Mouse (Mus musculus) stomach, postnatal 0 days (tissue): ENCODE results near the gene Manba. TPM values are rescaled to one million over a fixed set of nuclear protein-coding genes. Genes with fewer than 3 reads are reported as not detected.
A peak's percentile ranks its signal among the peaks of the same experiment; 100 is the strongest.

Experiments used
- ATAC-seq: fragments of 200-750 bp; cut with Nextera tagmentation; 2 replicates; pipeline ENCODE4 v1.8.0; 2017; ENCODE audit not compliant: low FRiP score, low TSS enrichment
- DNase-seq: peaks from one replicate; pipeline ENCODE4 v3.0.0-alpha.2; 2016; ENCODE audit warnings: low spot score
- H3K27ac ChIP-seq: fragments of 300-500 bp; sonication (generic); replicated peaks from 2 replicates; pipeline ENCODE4 v1.5.1; 2014; ENCODE audit warnings: mild to moderate bottlenecking, control low read depth
- H3K27me3 ChIP-seq: fragments of 300-500 bp; sonication (generic); 2 replicates; pipeline ENCODE4 v1.6.1; 2014; ENCODE audit warnings: low read length; ENCODE audit not compliant: control insufficient read depth, insufficient read depth
- H3K36me3 ChIP-seq: fragments of 300-500 bp; sonication (generic); 2 replicates; pipeline ENCODE4 v1.6.1; 2014; ENCODE audit warnings: low read length, mixed read lengths; ENCODE audit not compliant: control insufficient read depth, insufficient read depth
- H3K4me1 ChIP-seq: fragments of 300-500 bp; sonication (generic); replicated peaks from 2 replicates; pipeline ENCODE4 v1.6.1; 2014; ENCODE audit warnings: antibody characterized with exemption; ENCODE audit not compliant: control insufficient read depth, insufficient read depth
- H3K4me2 ChIP-seq: fragments of 300-500 bp; sonication (generic); replicated peaks from 2 replicates; pipeline ENCODE4 v1.6.1; 2014; ENCODE audit warnings: low read depth, mild to moderate bottlenecking, control low read depth, moderate library complexity
- H3K4me3 ChIP-seq: fragments of 300-500 bp; sonication (generic); 2 replicates; pipeline ENCODE4 v1.5.1; 2014; ENCODE audit warnings: low read depth, low read length, control low read depth
- H3K9ac ChIP-seq: fragments of 300-500 bp; sonication (generic); 2 replicates; pipeline ENCODE4 v1.6.1; 2014; ENCODE audit warnings: mild to moderate bottlenecking, low read length, control low read depth, mixed read lengths
- H3K9me3 ChIP-seq: fragments of 300-500 bp; sonication (generic); 2 replicates; pipeline ENCODE4 v1.6.1; 2016; ENCODE audit warnings: low read length; ENCODE audit not compliant: control insufficient read depth
- CTCF ChIP-seq: IDR thresholded peaks from 2 replicates; pipeline ENCODE4 v1.5.1; 2016; ENCODE audit warnings: antibody characterized with exemption, low read depth, mild to moderate bottlenecking, moderate library complexity
- EP300 ChIP-seq: optimal IDR thresholded peaks from 2 replicates; pipeline ENCODE3; 2016; ENCODE audit warnings: antibody characterized with exemption
- WGBS: fragments of 180-500 bp; shearing (Covaris S2); extraction: QIAGEN DNeasy Blood & Tissue Kit; methylation state at CpG from one replicate; pipeline ENCODE4 v1.1.7; 2014; 5-methylcytosine and 5-hydroxymethylcytosine counted together
- polyA plus RNA-seq: library from polyadenylated mRNA; unstranded; fragments of >200 nt; fragmentation: Nextera tagmentation; extraction: Ambion mirVana; gene quantifications from 2 replicates; pipeline ENCODE4 v1.2.1, GENCODE M21; 2015

Manba gene
- polyA plus RNA-seq, 1 experiment from 2014 or later, result 11.8 TPM

GRCm38 (mm10) chr3:135591376-135591775 is 106.0 kb downstream of the Manba start:
- H3K9me3 ChIP-seq, result no peaks in the 10 kb centered on the region
- H3K4me1 ChIP-seq, result no peaks in the 10 kb centered on the region
- no peak overlapping the region for H3K4me2 ChIP-seq
- DNase-seq (no peak), ATAC-seq (no peak)
- H3K27ac ChIP-seq, result no peak overlapping the region
- H3K36me3 ChIP-seq, result peaks cover 30% of the 10 kb centered on the region
- H3K4me3 ChIP-seq, result no peak overlapping the region
- no peak overlapping the region for H3K9ac ChIP-seq
- H3K27me3 ChIP-seq, result no peaks in the 10 kb centered on the region
- 53% methylated on average over 5 of the region's 5 CpGs for WGBS
- TF ChIP-seq EP300 (no peak), CTCF (no peak)

- DNase-seq (no peak), ATAC-seq (no peak)
- Histone ChIP-seq H3K27ac (no peak overlapping the region), H3K4me2 (no peak overlapping the region), H3K9me3 (no peaks in the 10 kb centered on the region), H3K4me1 (no peaks in the 10 kb centered on the region), H3K9ac (no peak overlapping the region), H3K27me3 (no peaks in the 10 kb centered on the region), H3K4me3 (no peak overlapping the region), H3K36me3 (peaks cover 29% of the 10 kb centered on the region)
- TF ChIP-seq CTCF, result no peak
- TF ChIP-seq EP300, result no peak
- 83% methylated on average over 4 of the region's 4 CpGs for WGBS
These were observed 106.6 kb downstream of the Manba start for GRCm38 (mm10) chr3:135592011-135592410.

DNA sequence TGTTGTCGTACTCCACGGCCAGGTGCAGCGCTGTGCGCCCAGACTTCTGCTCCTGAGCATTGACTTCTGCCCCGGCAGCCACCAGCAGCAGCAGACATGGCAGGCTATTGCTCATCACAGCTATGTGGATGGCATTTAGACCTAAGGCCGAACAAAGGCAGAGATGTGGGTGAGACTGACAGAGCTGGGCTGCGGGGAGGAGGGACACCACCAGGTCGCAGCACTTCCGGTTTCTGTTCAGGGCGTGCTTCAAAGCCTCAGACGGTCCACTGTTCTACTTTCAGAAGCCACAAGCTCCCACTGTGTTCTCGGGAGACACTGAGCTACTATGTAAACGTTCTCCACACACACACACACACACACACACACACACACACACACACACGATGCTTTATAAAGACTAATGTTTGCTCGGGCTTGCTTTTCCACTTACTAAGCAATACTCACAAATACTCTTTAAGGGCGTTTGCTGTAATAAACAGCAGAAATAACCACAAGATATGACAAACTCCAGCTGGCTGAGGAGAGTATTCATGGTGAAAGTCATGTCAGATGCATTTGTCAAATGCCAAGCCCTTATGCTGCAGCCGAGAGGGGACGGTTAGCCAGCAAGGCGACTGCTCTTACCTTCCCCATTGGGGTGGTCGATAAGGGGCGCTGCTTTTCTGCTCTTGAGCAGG is 109.0 kb downstream of the Manba start:
- no peak for TF ChIP-seq EP300
- TF ChIP-seq CTCF, result peak; percentile 40
- H3K4me3 ChIP-seq, result no peak overlapping the region
- peaks cover 23% of the 10 kb centered on the region for H3K36me3 ChIP-seq
- DNase-seq (no peak), ATAC-seq (peak; percentile 46)
- H3K9ac ChIP-seq, result no peak overlapping the region
- WGBS, result 41% methylated on average over 21 of the region's 21 CpGs
- H3K4me2 ChIP-seq, result no peak overlapping the region
- no peaks in the 10 kb centered on the region for H3K27me3 ChIP-seq
- H3K9me3 ChIP-seq, result no peaks in the 10 kb centered on the region
- no peaks in the 10 kb centered on the region for H3K4me1 ChIP-seq
- peak overlapping the region; percentile 49 for H3K27ac ChIP-seq

- H3K27ac ChIP-seq, result peak overlapping the region; percentile 13; the same call in 1 of the 2 replicates
These were observed 111.6 kb downstream of the Manba start for GRCm38 (mm10) chr3:135597014-135597413.

GRCm38 (mm10) chr3:135598355-135598754 is 112.9 kb downstream of the Manba start:
- H3K9me3 ChIP-seq, result no peaks in the 10 kb centered on the region
- ATAC-seq, result no peak
- H3K4me1 ChIP-seq, result no peaks in the 10 kb centered on the region
- H3K27ac ChIP-seq, result no peak overlapping the region
- no peak overlapping the region for H3K9ac ChIP-seq
- no peak overlapping the region for H3K4me2 ChIP-seq
- no peak for DNase-seq
- 81% methylated on average over 3 of the region's 3 CpGs for WGBS
- H3K4me3 ChIP-seq, result no peak overlapping the region
- TF ChIP-seq CTCF, result no peak
- TF ChIP-seq EP300, result no peak
- H3K36me3 ChIP-seq, result peaks cover 24% of the 10 kb centered on the region
- no peaks in the 10 kb centered on the region for H3K27me3 ChIP-seq

More at GRCm38 (mm10) chr3:135597014-135597413, 111.6 kb downstream of the Manba start:
- TF ChIP-seq CTCF (no peak), EP300 (no peak)
- WGBS, result 71% methylated on average over 4 of the region's 4 CpGs
- H3K4me2 ChIP-seq, result no peak overlapping the region
- H3K27me3 ChIP-seq, result no peaks in the 10 kb centered on the region
- DNase-seq (no peak), ATAC-seq (no peak)
- no peak overlapping the region for H3K4me3 ChIP-seq
- H3K9me3 ChIP-seq, result no peaks in the 10 kb centered on the region
- H3K4me1 ChIP-seq, result no peaks in the 10 kb centered on the region
- no peak overlapping the region for H3K9ac ChIP-seq
- peaks cover 24% of the 10 kb centered on the region for H3K36me3 ChIP-seq

GRCm38 (mm10) chr3:135602731-135603130 is 117.3 kb downstream of the Manba start:
- Histone ChIP-seq H3K27ac (no peak overlapping the region), H3K36me3 (peaks cover 34% of the 10 kb centered on the region), H3K9ac (no peak overlapping the region), H3K9me3 (no peaks in the 10 kb centered on the region), H3K27me3 (no peaks in the 10 kb centered on the region), H3K4me2 (no peak overlapping the region), H3K4me1 (no peaks in the 10 kb centered on the region; the same call in 1 of the 2 replicates), H3K4me3 (no peak overlapping the region)
- DNase-seq (no peak), ATAC-seq (no peak)
- 88% methylated on average over 10 of the region's 10 CpGs for WGBS
- no peak for TF ChIP-seq CTCF
- TF ChIP-seq EP300, result no peak
